Mouse (Mus musculus) embryonic facial prominence, embryonic 11.5 days (tissue): ENCODE measurements at regions not wholly inside any gene's neighbourhood (a gene's known extent, or its start where the extent isn't known, plus 50 kb on each side); places are given as distances from the start of the nearest gene placed in this dataset.

Source experiments
- ATAC-seq: fragments of 200-750 bp; cut with Nextera tagmentation; replicated peaks from 2 replicates; pipeline ENCODE4 v1.8.0; 2017; ENCODE audit warnings: low read depth; ENCODE audit not compliant: insufficient number of reproducible peaks, low FRiP score, low TSS enrichment
- DNase-seq: peaks from one replicate; pipeline ENCODE4 v3.0.0-alpha.2; 2015; ENCODE audit warnings: low spot score
- H3K27ac ChIP-seq: fragments of 300-500 bp; sonication (generic); replicated peaks from 2 replicates; pipeline ENCODE4 v1.5.1; 2014; ENCODE audit warnings: mild to moderate bottlenecking, low read depth, low read length, control low read depth
- H3K27me3 ChIP-seq: fragments of 300-500 bp; sonication (generic); 2 replicates; pipeline ENCODE4 v1.6.1; 2014; ENCODE audit warnings: mild to moderate bottlenecking, low read length, moderate library complexity, mixed read lengths; ENCODE audit not compliant: control insufficient read depth, insufficient read depth
- H3K36me3 ChIP-seq: fragments of 300-500 bp; sonication (generic); replicated peaks from 2 replicates; pipeline ENCODE4 v1.6.1; 2014; ENCODE audit warnings: low read depth, mild to moderate bottlenecking, low read length, moderate library complexity, mixed read lengths; ENCODE audit not compliant: control insufficient read depth, insufficient read depth
- H3K4me1 ChIP-seq: fragments of 300-500 bp; sonication (generic); 2 replicates; pipeline ENCODE4 v1.6.1; 2014; ENCODE audit warnings: low read length, mixed read lengths; ENCODE audit not compliant: control insufficient read depth, insufficient read depth
- H3K4me2 ChIP-seq: fragments of 300-500 bp; sonication (generic); 2 replicates; pipeline ENCODE4 v1.6.1; 2014; ENCODE audit warnings: low read depth, mild to moderate bottlenecking, control low read depth, low read length, moderate library complexity
- H3K4me3 ChIP-seq: fragments of 300-500 bp; sonication (generic); 2 replicates; pipeline ENCODE4 v1.5.1; 2014; ENCODE audit warnings: low read depth, low read length, control low read depth
- H3K9ac ChIP-seq: fragments of 300-500 bp; sonication (generic); replicated peaks from 2 replicates; pipeline ENCODE4 v1.6.1; 2014; ENCODE audit warnings: mild to moderate bottlenecking, control low read depth, low read length
- H3K9me3 ChIP-seq: fragments of 300-500 bp; sonication (generic); replicated peaks from 2 replicates; pipeline ENCODE4 v1.6.1; 2016; ENCODE audit warnings: mild to moderate bottlenecking, low read length, inconsistent platforms, mixed read lengths; ENCODE audit not compliant: control insufficient read depth
- WGBS: fragments of 180-500 bp; shearing (Covaris S2); extraction: QIAGEN DNeasy Blood & Tissue Kit; methylation state at CpG from one replicate; pipeline ENCODE4 v1.1.7; 2014; 5-methylcytosine and 5-hydroxymethylcytosine counted together

DNA sequence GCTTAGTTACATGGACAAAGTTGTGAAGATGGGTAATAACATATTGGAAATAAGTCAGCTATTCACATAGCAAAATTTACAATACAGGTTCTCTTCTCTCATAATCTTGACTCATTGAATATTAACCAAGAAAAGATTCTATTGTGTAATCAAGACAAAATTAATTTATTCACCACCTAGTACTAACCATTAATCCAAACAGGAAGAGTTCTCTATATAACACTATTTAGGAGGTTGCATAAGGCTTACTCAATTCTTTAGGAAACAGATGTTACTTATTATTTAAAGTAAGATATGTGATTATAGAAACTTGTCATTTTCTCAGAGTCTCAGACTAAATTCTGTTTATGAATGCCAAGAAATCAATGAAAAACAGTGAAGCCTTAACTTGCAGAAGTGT, 600.4 kb upstream of the Tusc1 start:
- no peak overlapping the region for H3K27ac ChIP-seq
- DNase-seq (no peak), ATAC-seq (no peak)
- no peaks in the 10 kb centered on the region for H3K4me1 ChIP-seq
- no peaks in the 10 kb centered on the region for H3K27me3 ChIP-seq
- no peaks in the 10 kb centered on the region for H3K36me3 ChIP-seq
- H3K9ac ChIP-seq: no peak overlapping the region
- H3K9me3 ChIP-seq: no peaks in the 10 kb centered on the region
- H3K4me2 ChIP-seq: no peak overlapping the region
- no peak overlapping the region for H3K4me3 ChIP-seq

DNA sequence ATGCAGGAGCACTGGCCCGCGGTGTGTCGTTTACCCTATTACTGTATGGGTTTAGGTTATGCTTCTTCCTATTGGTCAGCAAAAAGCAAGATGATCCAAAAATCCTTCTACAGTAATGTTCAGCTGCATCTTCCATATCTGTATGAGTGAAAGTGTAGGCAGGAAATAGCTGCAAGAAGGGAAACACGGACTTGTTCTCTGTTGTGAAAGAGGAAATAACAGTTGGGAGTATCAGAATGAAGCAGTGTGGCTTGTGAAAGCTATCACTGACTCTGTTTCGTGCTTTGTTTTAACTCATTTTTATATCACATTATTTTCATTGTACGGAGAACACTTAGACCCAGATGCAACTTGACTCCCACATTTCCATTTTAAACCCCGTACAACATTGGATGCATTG, 591.8 kb upstream of the Tusc1 start:
- Histone ChIP-seq H3K27me3 (no peaks in the 10 kb centered on the region), H3K36me3 (no peaks in the 10 kb centered on the region), H3K4me1 (no peaks in the 10 kb centered on the region), H3K27ac (no peak overlapping the region), H3K9me3 (no peaks in the 10 kb centered on the region), H3K4me3 (no peak overlapping the region), H3K9ac (no peak overlapping the region), H3K4me2 (no peak overlapping the region)
- WGBS: 90% methylated on average over 7 of the region's 7 CpGs
- DNase-seq: no peak
- ATAC-seq: no peak

GRCm38 (mm10) chr4:93924402-93924801, 589.1 kb upstream of the Tusc1 start:
- no peak for ATAC-seq

GRCm38 (mm10) chr4:93886631-93887030, 551.3 kb upstream of the Tusc1 start:
- no peak overlapping the region for H3K4me3 ChIP-seq
- H3K4me2 ChIP-seq: no peak overlapping the region
- H3K4me1 ChIP-seq: no peaks in the 10 kb centered on the region
- H3K36me3 ChIP-seq: no peaks in the 10 kb centered on the region
- H3K27me3 ChIP-seq: no peaks in the 10 kb centered on the region
- no peak overlapping the region for H3K27ac ChIP-seq
- no peaks in the 10 kb centered on the region for H3K9me3 ChIP-seq
- DNase-seq (no peak), ATAC-seq (no peak)
- 89% methylated on average over 11 of the region's 11 CpGs for WGBS
- H3K9ac ChIP-seq: no peak overlapping the region

More at GRCm38 (mm10) chr4:93924402-93924801, 589.1 kb upstream of the Tusc1 start:
- no peak overlapping the region for H3K9ac ChIP-seq
- H3K27me3 ChIP-seq: no peaks in the 10 kb centered on the region
- H3K4me2 ChIP-seq: no peak overlapping the region
- H3K9me3 ChIP-seq: no peaks in the 10 kb centered on the region
- no peak overlapping the region for H3K4me3 ChIP-seq
- H3K4me1 ChIP-seq: no peaks in the 10 kb centered on the region
- WGBS: 85% methylated on average over 1 of the region's 1 CpGs
- H3K27ac ChIP-seq: no peak overlapping the region
- no peak for DNase-seq
- no peaks in the 10 kb centered on the region for H3K36me3 ChIP-seq

- Histone ChIP-seq H3K4me3 (no peak overlapping the region), H3K36me3 (no peaks in the 10 kb centered on the region), H3K4me1 (no peaks in the 10 kb centered on the region), H3K27me3 (no peaks in the 10 kb centered on the region), H3K27ac (no peak overlapping the region), H3K9ac (no peak overlapping the region), H3K4me2 (no peak overlapping the region), H3K9me3 (no peaks in the 10 kb centered on the region)
- DNase-seq: no peak
- 77% methylated on average over 3 of the region's 3 CpGs for WGBS
- ATAC-seq: no peak
These were observed 546.0 kb upstream of the Tusc1 start for GRCm38 (mm10) chr4:93881318-93881717.

DNA sequence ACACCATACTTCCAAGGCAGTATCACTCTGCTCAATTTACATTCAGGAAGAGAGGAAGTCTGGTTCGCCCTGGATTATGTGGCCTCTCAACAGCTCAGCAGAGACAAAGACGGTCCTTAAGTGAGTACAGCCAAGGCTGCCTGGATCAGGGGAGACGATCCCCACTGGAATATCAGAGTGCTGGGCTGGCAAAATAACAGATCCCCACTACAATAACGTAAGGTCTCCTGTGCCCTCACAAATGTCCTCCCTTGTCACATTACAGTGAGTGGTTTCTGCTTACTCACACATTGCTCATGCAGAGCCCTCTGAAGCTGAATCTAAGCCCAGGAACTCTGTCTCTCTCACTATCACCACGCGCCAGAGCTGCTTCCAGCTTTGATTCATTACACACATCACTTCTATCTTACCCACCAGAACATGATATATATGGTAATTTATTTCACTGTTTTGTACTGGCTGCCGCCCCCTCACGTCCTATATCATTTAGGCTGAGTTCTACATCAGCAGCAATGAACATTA, 544.1 kb upstream of the Tusc1 start:
- no peak for DNase-seq

GRCm38 (mm10) chr4:93873271-93873670, 538.0 kb upstream of the Tusc1 start:
- Histone ChIP-seq H3K4me2 (no peak overlapping the region), H3K27me3 (no peaks in the 10 kb centered on the region), H3K9me3 (no peaks in the 10 kb centered on the region), H3K4me3 (no peak overlapping the region), H3K27ac (no peak overlapping the region), H3K9ac (no peak overlapping the region), H3K36me3 (no peaks in the 10 kb centered on the region), H3K4me1 (no peaks in the 10 kb centered on the region)
- WGBS: 58% methylated on average over 3 of the region's 3 CpGs
- peak; percentile 12 for DNase-seq
- no peak for ATAC-seq

More for the DNA sequence above, 544.1 kb upstream of the Tusc1 start:
- no peaks in the 10 kb centered on the region for H3K9me3 ChIP-seq
- H3K36me3 ChIP-seq: no peaks in the 10 kb centered on the region
- ATAC-seq: no peak
- H3K4me1 ChIP-seq: no peaks in the 10 kb centered on the region
- no peaks in the 10 kb centered on the region for H3K27me3 ChIP-seq
- no peak overlapping the region for H3K9ac ChIP-seq
- 67% methylated on average over 8 of the region's 8 CpGs for WGBS
- no peak overlapping the region for H3K4me3 ChIP-seq
- no peak overlapping the region for H3K4me2 ChIP-seq
- H3K27ac ChIP-seq: no peak overlapping the region

DNA sequence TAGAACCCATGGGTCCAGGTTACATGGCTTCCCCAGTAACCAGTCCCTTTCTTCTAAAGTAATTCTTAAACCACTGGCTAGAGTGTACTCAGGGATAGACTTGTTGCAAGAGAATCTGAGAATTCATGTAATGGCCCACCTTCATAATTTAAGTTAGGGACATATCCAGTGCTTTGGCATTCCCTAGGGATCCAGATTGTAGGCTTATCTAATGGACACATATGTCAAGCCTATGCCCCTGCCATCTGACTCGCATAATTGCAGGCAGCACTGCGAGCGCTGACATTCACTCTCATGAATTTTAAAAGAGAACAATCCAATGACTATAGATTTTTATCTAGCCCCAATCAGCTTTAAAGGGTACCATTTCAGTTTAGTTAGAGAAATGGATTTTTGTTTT, 518.1 kb upstream of the Tusc1 start:
- Histone ChIP-seq H3K4me2 (no peak overlapping the region), H3K4me3 (no peak overlapping the region), H3K36me3 (no peaks in the 10 kb centered on the region), H3K27ac (no peak overlapping the region), H3K9ac (no peak overlapping the region), H3K27me3 (no peaks in the 10 kb centered on the region), H3K9me3 (no peaks in the 10 kb centered on the region), H3K4me1 (no peaks in the 10 kb centered on the region)
- no peak for DNase-seq
- no peak for ATAC-seq
- 87% methylated on average over 3 of the region's 3 CpGs for WGBS
